Comparison of ENCODE assay signal across 9 mouse cellular contexts in genomic region chr9:111072175-111072574, GRCm38 (mm10). TPM values are rescaled to one million over a fixed set of nuclear protein-coding genes. Genes with fewer than 3 reads are reported as not detected.
DNase-seq lines count a peak whose midpoint lies in the region; ATAC-seq and TF ChIP-seq lines count a peak whose summit lies in the region.
"Had no signal": no experiment of that assay in that cellular context is flagged by ENCODE, and none has a peak within 500 bp of the region (broad histone marks: within the 10 kb centered on the region; RNA-seq: fewer than 3 reads in every experiment).

No protein-coding gene starts in this region.

- TF ChIP-seq CTCF in layer of hippocampus, adult 2 months (conservative IDR thresholded peaks at IDR 0.05): peak; percentile 79
- peak; percentile 90 for TF ChIP-seq CTCF in Patski (IDR thresholded peaks at IDR 0.05)

- no peaks in the 10 kb centered on the region for H3K4me1 ChIP-seq in forebrain, embryonic 13.5 days

- H3K4me3 ChIP-seq in layer of hippocampus, adult 2 months: no peak overlapping the region
- H3K4me3 ChIP-seq in forebrain, embryonic 13.5 days: no peak overlapping the region
- H3K4me3 ChIP-seq: embryonic facial prominence, embryonic 13.5 days; limb, embryonic 12.5 days had no signal

- H3K36me3 ChIP-seq in forebrain, embryonic 13.5 days (ENCODE audit: poor library complexity, severe bottlenecking): no peaks in the 10 kb centered on the region
- H3K36me3 ChIP-seq: embryonic facial prominence, embryonic 13.5 days; limb, embryonic 12.5 days had no signal

- H3K9ac ChIP-seq in forebrain, embryonic 13.5 days: no peak overlapping the region
- H3K9ac ChIP-seq: embryonic facial prominence, embryonic 13.5 days; limb, embryonic 12.5 days had no signal

- CTCF ChIA-PET in Patski (lab: Charles Lee): interaction anchor here (0.8 to 8.6 kb wide), 12 partner anchors 8 to 149 kb away, joined by 3 to 131 read pairs (median 4); partner anchors contain the start of gene Ccrl2

- H3K4me2 ChIP-seq in forebrain, embryonic 13.5 days: no peak overlapping the region
- H3K4me2 ChIP-seq: embryonic facial prominence, embryonic 13.5 days; limb, embryonic 12.5 days had no signal

- WGBS in forebrain, embryonic 13.5 days: 65% methylated on average over 7 of the region's 7 CpGs

- no peak overlapping the region for H3K27ac ChIP-seq in layer of hippocampus, adult 2 months
- no peak overlapping the region for H3K27ac ChIP-seq in forebrain, embryonic 13.5 days
- H3K27ac ChIP-seq: embryonic facial prominence, embryonic 13.5 days; limb, embryonic 12.5 days had no signal

- in situ Hi-C loops in Patski (cut with MboI; ENCODE audit: low pct_unique_long_range_greater_than_20kb): loop anchor here (5.0 kb wide), 1 partner anchor 75 kb away; no protein-coding TSS in a partner anchor

- peaks cover 2% of the 10 kb centered on the region for H3K27me3 ChIP-seq in Patski
- no peaks in the 10 kb centered on the region for H3K27me3 ChIP-seq in forebrain, embryonic 13.5 days
- H3K27me3 ChIP-seq: embryonic facial prominence, embryonic 13.5 days; limb, embryonic 12.5 days had no signal

- DNase-seq in layer of hippocampus, adult 2 months (ENCODE audit: low spot score in 2 of 2): no peak
- no peak for DNase-seq in layer of hippocampus, adult 9-11 months
- DNase-seq in Patski (ENCODE audit: low read depth, low spot score): peak; percentile 78
- peak; percentile 71 to 76 for DNase-seq in kidney, postnatal 4 days
- DNase-seq in right cerebral cortex, postnatal 25 days: peak; percentile 16

- POLR2A ChIA-PET in Patski (lab: Charles Lee): interaction anchor here (1.5 kb wide), 1 partner anchor 74 kb away, joined by 9 read pairs; no protein-coding TSS in a partner anchor

- ATAC-seq in Patski: peak; percentile 80
- ATAC-seq in common myeloid progenitor, adult 5-6 weeks (replicated peaks; ENCODE audit: low read depth, poor library complexity, severe bottlenecking): peak; percentile 54
- ATAC-seq in forebrain, embryonic 13.5 days: no peak

- H3K9me3 ChIP-seq in forebrain, embryonic 13.5 days (replicated peaks): peaks cover 9% of the 10 kb centered on the region

RNA-seq across cellular contexts. Expression of gene Ccrl2, which starts 14.9 kb away (rescaled TPM):
- total RNA-seq in layer of hippocampus, adult 2 months (2021): under 1 TPM; 0.69 to 0.72 TPM
- polyA plus RNA-seq in Patski (2021): 0.45 TPM
- 9.6 and 10.5 TPM in 2 replicates for total RNA-seq in common myeloid progenitor, adult 5-6 weeks (2017)
- 0.65 and 0.81 TPM in 2 replicates for polyA plus RNA-seq in forebrain, embryonic 13.5 days (2015; fragmentation: Nextera tagmentation; extraction: Ambion mirVana)

RNA-seq across cellular contexts. Expression of gene Lrrfip2, which starts 45.2 kb away (rescaled TPM):
- total RNA-seq in layer of hippocampus, adult 2 months (2021): 10 to 100 TPM; 37.2 to 38.0 TPM
- polyA plus RNA-seq in Patski (2021): 85.9 TPM
- 70.2 and 77.5 TPM in 2 replicates for total RNA-seq in common myeloid progenitor, adult 5-6 weeks (2017)
- 40.4 and 42.1 TPM in 2 replicates for polyA plus RNA-seq in forebrain, embryonic 13.5 days (2015; fragmentation: Nextera tagmentation; extraction: Ambion mirVana)

RNA-seq across cellular contexts. Expression of gene Ltf, which starts 53.1 kb away (rescaled TPM):
- not detected for total RNA-seq in layer of hippocampus, adult 2 months (2021)
- 0.63 TPM for polyA plus RNA-seq in Patski (2021)
- total RNA-seq in common myeloid progenitor, adult 5-6 weeks (2017): 52.3 and 80.1 TPM in 2 replicates
- polyA plus RNA-seq in forebrain, embryonic 13.5 days (2015; fragmentation: Nextera tagmentation; extraction: Ambion mirVana): 0.81 TPM in 1 of 2 replicates, not detected in the other

Comparison
In these comparisons a context has a peak if more than half of its experiments do, and no peak if none do; other contexts are left out.
1. DNase-seq: peak in Patski (single experiment), kidney, postnatal 4 days (2 of 2) and right cerebral cortex, postnatal 25 days (single experiment); none in layer of hippocampus, adult 2 months (0 of 2) and layer of hippocampus, adult 9-11 months (single experiment).
2. RNA of gene Ltf, which starts 53.1 kb away (total RNA-seq): 52.3 to 80.1 TPM in common myeloid progenitor, adult 5-6 weeks; not detected in layer of hippocampus, adult 2 months; every median in the first group is over 10 times any median in the second.